Mouse (Mus musculus): ENCODE measurements around the gene Sppl2b. TPM values are rescaled to one million over a fixed set of nuclear protein-coding genes. Genes with fewer than 3 reads are reported as not detected.
"Not testable (repeated sequence)": the region's sequence is repeated elsewhere in the genome, so short reads cannot be mapped to it uniquely, and the experiment has no call there.

The Sppl2b gene
- polyA plus RNA-seq, 1 experiment from 2014 or later: 65.3 TPM

- H3K9ac ChIP-seq (ENCODE audit: low read depth, low read length): no peak overlapping the region
- ATAC-seq (ENCODE audit: low read depth): no peak
- WGBS (ENCODE audit: insufficient replicate concordance): 47% methylated on average over 5 of the region's 5 CpGs
Observed at GRCm38 (mm10) chr10:80812391-80813041, 42.6 kb upstream of the Sppl2b start.

GRCm38 (mm10) chr10:80813366-80813765 lies 41.7 kb upstream of the Sppl2b start, which contains the start of gene Jsrp1:
Gene Jsrp1 (minus strand): TSS chr10:80813498.
- ATAC-seq (ENCODE audit: low read depth): no peak
- Histone ChIP-seq H3K36me3 (ENCODE audit: control insufficient read depth, insufficient read depth) (no peaks in the 10 kb centered on the region), H3K4me2 (ENCODE audit: low read depth, low read length) (no peak within 1 kb of the TSS), H3K4me3 (ENCODE audit: low read depth, low read length) (no peak within 1 kb of the TSS), H3K27ac (ENCODE audit: low read length) (no peak within 1 kb of the TSS), H3K27me3 (ENCODE audit: control insufficient read depth, insufficient read depth, low read depth, low read length) (peaks cover 39% of the 10 kb centered on the region), H3K9me3 (replicated peaks; ENCODE audit: control insufficient read depth, low read length) (no peaks in the 10 kb centered on the region), H3K4me1 (ENCODE audit: control insufficient read depth, low read depth, low read length) (peaks cover 7% of the 10 kb centered on the region), H3K9ac (ENCODE audit: low read depth, low read length) (no peak within 1 kb of the TSS)
- 71% methylated on average over 4 of the region's 4 CpGs for WGBS (ENCODE audit: insufficient replicate concordance)

More at GRCm38 (mm10) chr10:80812391-80813041, 42.6 kb upstream of the Sppl2b start:
- Histone ChIP-seq H3K4me2 (ENCODE audit: low read depth, low read length) (no peak overlapping the region), H3K27me3 (ENCODE audit: control insufficient read depth, insufficient read depth, low read depth, low read length) (peaks cover 48% of the 10 kb centered on the region), H3K27ac (ENCODE audit: low read length) (no peak overlapping the region), H3K4me3 (ENCODE audit: low read depth, low read length) (no peak overlapping the region), H3K9me3 (replicated peaks; ENCODE audit: control insufficient read depth, low read length) (no peaks in the 10 kb centered on the region), H3K36me3 (ENCODE audit: control insufficient read depth, insufficient read depth) (no peaks in the 10 kb centered on the region), H3K4me1 (ENCODE audit: control insufficient read depth, low read depth, low read length) (peaks cover 12% of the 10 kb centered on the region)

- Histone ChIP-seq H3K27me3 (ENCODE audit: control insufficient read depth, insufficient read depth, low read depth, low read length) (peaks cover 25% of the 10 kb centered on the region), H3K36me3 (ENCODE audit: control insufficient read depth, insufficient read depth) (no peaks in the 10 kb centered on the region), H3K4me3 (ENCODE audit: low read depth, low read length) (no peak overlapping the region), H3K9me3 (replicated peaks; ENCODE audit: control insufficient read depth, low read length) (no peaks in the 10 kb centered on the region), H3K9ac (ENCODE audit: low read depth, low read length) (no peak overlapping the region), H3K4me1 (ENCODE audit: control insufficient read depth, low read depth, low read length) (peaks cover 17% of the 10 kb centered on the region), H3K4me2 (ENCODE audit: low read depth, low read length) (no peak overlapping the region), H3K27ac (ENCODE audit: low read length) (no peak overlapping the region)
- ATAC-seq (ENCODE audit: low read depth): no peak
- WGBS (ENCODE audit: insufficient replicate concordance): 53% methylated on average over 7 of the region's 7 CpGs
Observed at GRCm38 (mm10) chr10:80814800-80815199, 40.3 kb upstream of the Sppl2b start.

- not testable (repeated sequence) for H3K4me2 ChIP-seq (ENCODE audit: low read depth, low read length); H3K36me3 ChIP-seq (ENCODE audit: control insufficient read depth, insufficient read depth); H3K9ac ChIP-seq (ENCODE audit: low read depth, low read length); H3K4me3 ChIP-seq (ENCODE audit: low read depth, low read length); H3K27ac ChIP-seq (ENCODE audit: low read length); H3K9me3 ChIP-seq (replicated peaks; ENCODE audit: control insufficient read depth, low read length); ATAC-seq (ENCODE audit: low read depth)
- H3K27me3 ChIP-seq (ENCODE audit: control insufficient read depth, insufficient read depth, low read depth, low read length): peaks cover 11% of the 10 kb centered on the region
- H3K4me1 ChIP-seq (ENCODE audit: control insufficient read depth, low read depth, low read length): peaks cover 23% of the 10 kb centered on the region
- 54% methylated on average over 3 of the region's 3 CpGs for WGBS (ENCODE audit: insufficient replicate concordance)
Observed at GRCm38 (mm10) chr10:80816303-80816702, 38.8 kb upstream of the Sppl2b start.

- Histone ChIP-seq H3K27me3 (ENCODE audit: control insufficient read depth, insufficient read depth, low read depth, low read length) (peaks cover 8% of the 10 kb centered on the region), H3K27ac (ENCODE audit: low read length) (no peak overlapping the region), H3K9ac (ENCODE audit: low read depth, low read length) (no peak overlapping the region), H3K4me2 (ENCODE audit: low read depth, low read length) (no peak overlapping the region), H3K9me3 (replicated peaks; ENCODE audit: control insufficient read depth, low read length) (no peaks in the 10 kb centered on the region), H3K4me1 (ENCODE audit: control insufficient read depth, low read depth, low read length) (peaks cover 24% of the 10 kb centered on the region), H3K4me3 (ENCODE audit: low read depth, low read length) (no peak overlapping the region), H3K36me3 (ENCODE audit: control insufficient read depth, insufficient read depth) (no peaks in the 10 kb centered on the region)
- 60% methylated on average over 2 of the region's 2 CpGs for WGBS (ENCODE audit: insufficient replicate concordance)
- no peak for ATAC-seq (ENCODE audit: low read depth)
Observed at GRCm38 (mm10) chr10:80817164-80817563, 37.9 kb upstream of the Sppl2b start.

- not testable (repeated sequence) for H3K9me3 ChIP-seq (replicated peaks; ENCODE audit: control insufficient read depth, low read length); H3K4me3 ChIP-seq (ENCODE audit: low read depth, low read length); ATAC-seq (ENCODE audit: low read depth); H3K4me2 ChIP-seq (ENCODE audit: low read depth, low read length); H3K36me3 ChIP-seq (ENCODE audit: control insufficient read depth, insufficient read depth); H3K9ac ChIP-seq (ENCODE audit: low read depth, low read length); H3K27me3 ChIP-seq (ENCODE audit: control insufficient read depth, insufficient read depth, low read depth, low read length)
- H3K27ac ChIP-seq (ENCODE audit: low read length): peak overlapping the region; percentile 85
- peaks cover 29% of the 10 kb centered on the region for H3K4me1 ChIP-seq (ENCODE audit: control insufficient read depth, low read depth, low read length)
- WGBS (ENCODE audit: insufficient replicate concordance): 85% methylated on average over 7 of the region's 7 CpGs
Observed at GRCm38 (mm10) chr10:80817955-80818354, 37.1 kb upstream of the Sppl2b start.

- peak overlapping the region; percentile 41 for H3K4me2 ChIP-seq (ENCODE audit: low read depth, low read length)
- no peaks in the 10 kb centered on the region for H3K9me3 ChIP-seq (replicated peaks; ENCODE audit: control insufficient read depth, low read length)
- peak overlapping the region; percentile 29 for H3K9ac ChIP-seq (ENCODE audit: low read depth, low read length)
- peak; percentile 95 for ATAC-seq (ENCODE audit: low read depth)
- 36% methylated on average over 6 of the region's 6 CpGs for whole genome bisulfite sequencing (ENCODE audit: insufficient replicate concordance)
- no peak overlapping the region for H3K4me3 ChIP-seq (ENCODE audit: low read depth, low read length)
- H3K36me3 ChIP-seq (ENCODE audit: control insufficient read depth, insufficient read depth): no peaks in the 10 kb centered on the region
- H3K27me3 ChIP-seq (ENCODE audit: control insufficient read depth, insufficient read depth, low read depth, low read length): no peaks in the 10 kb centered on the region
- H3K27ac ChIP-seq (ENCODE audit: low read length): peak overlapping the region; percentile 85
- peaks cover 33% of the 10 kb centered on the region for H3K4me1 ChIP-seq (ENCODE audit: control insufficient read depth, low read depth, low read length)
Observed at GRCm38 (mm10) chr10:80818599-80819281, 36.3 kb upstream of the Sppl2b start.

GRCm38 (mm10) chr10:80819406-80819805 lies 35.7 kb upstream of the Sppl2b start:
- Histone ChIP-seq H3K9ac (ENCODE audit: low read depth, low read length) (peak overlapping the region; percentile 50), H3K27ac (ENCODE audit: low read length) (peak overlapping the region; percentile 85), H3K27me3 (ENCODE audit: control insufficient read depth, insufficient read depth, low read depth, low read length) (no peaks in the 10 kb centered on the region), H3K4me3 (ENCODE audit: low read depth, low read length) (no peak overlapping the region), H3K36me3 (ENCODE audit: control insufficient read depth, insufficient read depth) (no peaks in the 10 kb centered on the region), H3K4me2 (ENCODE audit: low read depth, low read length) (peak overlapping the region; percentile 41; the same call in 1 of the 2 replicates), H3K9me3 (replicated peaks; ENCODE audit: control insufficient read depth, low read length) (no peaks in the 10 kb centered on the region), H3K4me1 (ENCODE audit: control insufficient read depth, low read depth, low read length) (peaks cover 40% of the 10 kb centered on the region)
- WGBS (ENCODE audit: insufficient replicate concordance): 42% methylated on average over 3 of the region's 3 CpGs
- peak; percentile 30 for ATAC-seq (ENCODE audit: low read depth)

- WGBS (ENCODE audit: insufficient replicate concordance): 43% methylated on average over 2 of the region's 2 CpGs
- H3K4me3 ChIP-seq (ENCODE audit: low read depth, low read length): no peak overlapping the region
- peak overlapping the region; percentile 85 for H3K27ac ChIP-seq (ENCODE audit: low read length)
- no peak for ATAC-seq (ENCODE audit: low read depth)
- H3K9ac ChIP-seq (ENCODE audit: low read depth, low read length): 0 out of 2 replicates have a peak overlapping the region, but pooled peaks have one; percentile 13
- H3K27me3 ChIP-seq (ENCODE audit: control insufficient read depth, insufficient read depth, low read depth, low read length): no peaks in the 10 kb centered on the region
- H3K4me2 ChIP-seq (ENCODE audit: low read depth, low read length): no peak overlapping the region
- no peaks in the 10 kb centered on the region for H3K9me3 ChIP-seq (replicated peaks; ENCODE audit: control insufficient read depth, low read length)
- no peaks in the 10 kb centered on the region for H3K36me3 ChIP-seq (ENCODE audit: control insufficient read depth, insufficient read depth)
- peaks cover 52% of the 10 kb centered on the region for H3K4me1 ChIP-seq (ENCODE audit: control insufficient read depth, low read depth, low read length)
Observed at GRCm38 (mm10) chr10:80821991-80822390, 33.1 kb upstream of the Sppl2b start.

Measured in liver, embryonic 16.5 days (tissue).